Mouse (Mus musculus) hindbrain, embryonic 10.5 days (tissue): ENCODE measurements around the gene Vmn1r138. TPM values are rescaled to one million over a fixed set of nuclear protein-coding genes. Genes with fewer than 3 reads are reported as not detected.
"Not testable (repeated sequence)": the region's sequence is repeated elsewhere in the genome, so short reads cannot be mapped to it uniquely, and the experiment has no call there.

ENCODE experiments used
- DNase-seq: peaks from one replicate; pipeline ENCODE4 v3.0.0-alpha.2; 2017; ENCODE audit warnings: low spot score
- H3K27ac ChIP-seq: fragments of 300-500 bp; sonication (generic); 2 replicates; pipeline ENCODE4 v1.5.1; 2016; ENCODE audit warnings: mild to moderate bottlenecking, moderate library complexity
- H3K27me3 ChIP-seq: fragments of 300-500 bp; sonication (generic); 2 replicates; pipeline ENCODE4 v1.6.1; 2016; ENCODE audit warnings: mild to moderate bottlenecking; ENCODE audit not compliant: poor library complexity, insufficient read depth, severe bottlenecking
- H3K36me3 ChIP-seq: fragments of 300-500 bp; sonication (generic); 2 replicates; pipeline ENCODE4 v1.6.1; 2016; ENCODE audit warnings: mild to moderate bottlenecking, moderate library complexity
- H3K4me1 ChIP-seq: fragments of 300-500 bp; sonication (generic); replicated peaks from 2 replicates; pipeline ENCODE4 v1.6.1; 2016; ENCODE audit warnings: mild to moderate bottlenecking
- H3K4me3 ChIP-seq: fragments of 300-500 bp; sonication (generic); 2 replicates; pipeline ENCODE4 v1.5.1; 2016; ENCODE audit warnings: mild to moderate bottlenecking, moderate library complexity
- H3K9me3 ChIP-seq: fragments of 300-500 bp; sonication (generic); 2 replicates; pipeline ENCODE4 v1.6.1; 2016; ENCODE audit warnings: mild to moderate bottlenecking, moderate library complexity
- WGBS: fragments of 180-500 bp; shearing (Covaris S2); methylation state at CpG from one replicate; pipeline ENCODE4 v1.1.7; 2016; 5-methylcytosine and 5-hydroxymethylcytosine counted together
- polyA plus RNA-seq: library from polyadenylated mRNA; unstranded; fragments of >200 nt; fragmentation: Nextera tagmentation; extraction: Ambion mirVana; gene quantifications from 2 replicates; pipeline ENCODE4 v1.2.1, GENCODE M21; 2016

Vmn1r138 gene
- not detected in 2 replicates for polyA plus RNA-seq

GRCm38 (mm10) chr7:22028797-22029196, at the start of gene Vmn1r138:
TSS of gene Vmn1r138 (minus strand) at chr7:22028897.
- WGBS, result no CpG with 5 or more reads among the region's 2 CpGs
- H3K27ac ChIP-seq, H3K27me3 ChIP-seq, H3K9me3 ChIP-seq, H3K4me3 ChIP-seq, H3K36me3 ChIP-seq, H3K4me1 ChIP-seq, DNase-seq: not testable (repeated sequence)

GRCm38 (mm10) chr7:22068757-22069156, 40.1 kb upstream of the Vmn1r138 start, which contains the start of gene Vmn1r139:
TSS of gene Vmn1r139 (plus strand) at chr7:22069057.
- not testable (repeated sequence) for H3K27ac ChIP-seq, H3K4me1 ChIP-seq, DNase-seq, H3K27me3 ChIP-seq, H3K9me3 ChIP-seq, H3K4me3 ChIP-seq, H3K36me3 ChIP-seq
- no CpG with 5 or more reads among the region's 7 CpGs for WGBS

- H3K27me3 ChIP-seq, H3K27ac ChIP-seq, H3K36me3 ChIP-seq, H3K4me3 ChIP-seq, H3K9me3 ChIP-seq, H3K4me1 ChIP-seq, DNase-seq: not testable (repeated sequence)
- WGBS, result no CpG with 5 or more reads among the region's 1 CpGs
Observed at GRCm38 (mm10) chr7:22056205-22056604, 27.5 kb upstream of the Vmn1r138 start, which contains the start of gene Gm6176. TSS of gene Gm6176 (minus strand) at chr7:22056305.

GRCm38 (mm10) chr7:21994287-21994686, 34.4 kb downstream of the Vmn1r138 start, which contains the start of gene Vmn1r137:
TSS of gene Vmn1r137 (plus strand) at chr7:21994587.
- H3K9me3 ChIP-seq, H3K4me3 ChIP-seq, H3K27ac ChIP-seq, H3K36me3 ChIP-seq, H3K4me1 ChIP-seq, H3K27me3 ChIP-seq, DNase-seq: not testable (repeated sequence)
- WGBS, result no CpG with 5 or more reads among the region's 3 CpGs

Other genes starting within 250 kb of the Vmn1r138 start
- gene Gm4177, start 232.2 kb downstream of the Vmn1r138 start, polyA plus RNA-seq, result not detected in 2 replicates
- not detected in 2 replicates for gene Vmn1r135, start 196.5 kb downstream of the Vmn1r138 start, polyA plus RNA-seq
- gene Gm5725, start 184.6 kb downstream of the Vmn1r138 start, polyA plus RNA-seq, result not detected in 2 replicates
- not detected in 2 replicates for gene Gm5891, start 107.6 kb downstream of the Vmn1r138 start, polyA plus RNA-seq
- not detected in 2 replicates for gene Vmn1r137, start 34.3 kb downstream of the Vmn1r138 start, polyA plus RNA-seq
- not detected in 2 replicates for gene Gm6176, start 27.4 kb upstream of the Vmn1r138 start, polyA plus RNA-seq
- gene Vmn1r139, start 40.2 kb upstream of the Vmn1r138 start, polyA plus RNA-seq, result not detected in 2 replicates
- gene Gm16451, start 89.3 kb upstream of the Vmn1r138 start, polyA plus RNA-seq, result not detected in 2 replicates
- gene Gm10666, start 105.8 kb upstream of the Vmn1r138 start, polyA plus RNA-seq, result not detected in 2 replicates
- gene Vmn1r142, start 135.1 kb upstream of the Vmn1r138 start, polyA plus RNA-seq, result not detected in 2 replicates
- gene Vmn1r143, start 160.5 kb upstream of the Vmn1r138 start, polyA plus RNA-seq, result not detected in 2 replicates
- not detected in 2 replicates for gene Gm8653, start 172.4 kb upstream of the Vmn1r138 start, polyA plus RNA-seq
- gene Gm8453, start 200.6 kb upstream of the Vmn1r138 start, polyA plus RNA-seq, result not detected in 2 replicates